Mouse (Mus musculus): ENCODE measurements around the gene Olfr1340.

The Olfr1340 gene

DNA sequence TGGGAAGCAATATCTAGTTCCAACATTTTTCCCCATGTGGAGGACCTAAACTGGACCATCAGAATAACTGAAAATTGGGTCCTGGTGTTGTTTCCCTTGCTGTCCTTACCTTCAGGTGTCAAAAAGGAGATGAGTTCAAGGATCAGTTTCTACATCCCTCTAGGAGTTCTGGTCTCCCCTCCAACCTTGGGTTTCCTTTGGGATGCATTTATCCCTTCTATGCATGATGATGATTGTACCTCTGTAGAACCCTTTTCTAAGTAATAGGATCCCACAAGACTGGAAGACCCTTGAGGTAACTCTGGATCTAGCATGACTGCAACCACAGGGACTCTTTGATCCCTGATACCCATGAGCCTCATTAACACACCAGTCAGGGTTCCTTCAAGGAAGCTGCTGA, at the start of gene Olfr1340:
Olfr1340 (plus strand) TSS at position 301 of the 400 bp plus-strand sequence.
- no peak for DNase-seq

DNA sequence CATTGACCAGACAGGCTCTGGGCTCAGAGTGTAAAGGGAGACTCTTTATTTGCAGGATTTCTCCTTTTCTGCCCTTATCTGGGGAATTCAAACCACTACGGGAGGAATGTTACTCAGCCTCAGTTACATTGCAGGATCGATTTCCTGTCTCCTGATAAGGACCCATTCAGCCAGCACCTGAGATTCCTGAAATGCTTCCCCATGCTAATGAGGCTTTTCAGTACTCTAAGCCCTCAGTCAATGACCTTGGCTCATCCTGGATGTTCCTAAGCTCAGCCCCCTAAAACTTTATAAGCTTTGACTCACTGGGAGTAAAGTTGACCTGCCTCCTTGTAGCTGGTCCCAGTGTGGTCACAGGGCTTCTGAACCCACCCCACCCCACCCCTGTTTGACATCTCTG, 32.9 kb upstream of the Olfr1340 start:
- DNase-seq = no peak

DNA sequence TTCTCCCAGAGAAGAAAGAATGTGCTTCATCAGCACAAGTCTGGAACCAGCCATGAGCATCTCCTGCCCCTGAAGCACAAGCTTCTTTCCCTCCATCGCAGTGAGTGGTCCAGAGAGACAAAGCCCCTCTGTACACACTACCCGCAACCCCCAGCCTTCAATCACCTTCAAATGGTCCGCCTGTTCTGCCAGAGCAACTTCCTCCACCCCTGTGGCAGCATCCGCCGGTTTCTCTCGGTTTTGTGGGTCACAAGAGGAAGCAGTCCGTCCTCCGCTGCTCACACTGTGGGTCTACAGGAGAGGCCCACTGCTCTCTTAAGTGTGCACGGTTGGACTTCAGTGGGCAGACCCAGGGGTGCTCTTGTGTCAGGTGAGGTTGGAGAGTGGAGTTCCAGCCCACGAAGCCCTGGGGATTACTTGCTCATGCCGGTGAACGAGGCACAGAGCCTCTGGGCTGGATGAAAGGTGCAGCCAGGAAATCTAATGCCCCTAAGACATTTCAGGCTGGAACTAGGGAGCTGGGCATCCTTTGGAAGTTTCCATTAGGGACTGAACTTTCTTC, 27.4 kb upstream of the Olfr1340 start, which contains the start of gene Olfr1342:
Olfr1342 (minus strand) TSS at position 345 of the 562 bp plus-strand sequence.
- peak; percentile 4 for DNase-seq

GRCm38 (mm10) chr4:118693812-118694211, 26.1 kb upstream of the Olfr1340 start:
- DNase-seq = no peak

DNA sequence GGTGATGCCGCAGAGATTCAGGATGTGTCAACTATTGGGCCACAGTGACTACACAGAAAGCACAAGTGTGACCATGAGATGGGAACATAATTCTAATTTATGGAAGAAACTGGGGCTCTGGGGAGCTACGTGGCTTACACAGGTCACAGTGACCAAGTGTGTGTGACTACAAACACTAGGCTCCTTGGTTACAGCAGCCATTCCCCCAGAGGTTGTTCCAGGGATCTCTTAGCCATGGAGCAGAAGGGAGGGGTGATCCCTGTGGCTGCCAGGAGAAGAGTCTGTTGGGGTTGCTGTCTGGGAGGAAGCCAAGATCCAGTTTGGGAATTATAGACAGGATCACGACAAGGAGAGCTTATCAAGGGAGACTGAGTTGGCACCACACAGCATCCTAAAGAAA, 16.7 kb upstream of the Olfr1340 start, which contains the start of gene Olfr1341:
Olfr1341 (plus strand) TSS at position 301 of the 400 bp plus-strand sequence.
- DNase-seq = no peak

- DNase-seq = no peak
Measured at GRCm38 (mm10) chr4:118708086-118708485, 11.9 kb upstream of the Olfr1340 start.

DNA sequence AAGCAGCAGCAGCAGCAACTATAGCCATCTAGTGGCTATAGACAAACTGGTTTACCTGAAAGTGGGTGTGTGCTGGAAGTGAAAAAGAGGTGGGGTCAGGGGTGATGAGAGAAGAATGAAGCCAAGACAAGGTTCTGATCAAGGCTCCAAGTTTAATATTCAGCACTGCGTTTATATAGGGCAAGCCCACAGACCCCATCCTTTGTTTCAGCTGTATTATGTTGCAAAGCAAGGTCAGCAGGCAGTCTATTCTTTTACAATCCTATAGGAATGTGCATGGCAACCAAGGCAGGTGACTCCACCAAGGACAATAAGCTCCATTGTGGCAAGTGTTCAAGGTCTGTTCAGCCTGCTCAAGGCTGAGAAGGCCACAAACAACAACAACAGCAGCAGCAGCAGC, 8.3 kb upstream of the Olfr1340 start:
- DNase-seq = no peak

- peak; percentile 61 for DNase-seq
Measured at GRCm38 (mm10) chr4:118721742-118722483, 2.0 kb downstream of the Olfr1340 start.

DNA sequence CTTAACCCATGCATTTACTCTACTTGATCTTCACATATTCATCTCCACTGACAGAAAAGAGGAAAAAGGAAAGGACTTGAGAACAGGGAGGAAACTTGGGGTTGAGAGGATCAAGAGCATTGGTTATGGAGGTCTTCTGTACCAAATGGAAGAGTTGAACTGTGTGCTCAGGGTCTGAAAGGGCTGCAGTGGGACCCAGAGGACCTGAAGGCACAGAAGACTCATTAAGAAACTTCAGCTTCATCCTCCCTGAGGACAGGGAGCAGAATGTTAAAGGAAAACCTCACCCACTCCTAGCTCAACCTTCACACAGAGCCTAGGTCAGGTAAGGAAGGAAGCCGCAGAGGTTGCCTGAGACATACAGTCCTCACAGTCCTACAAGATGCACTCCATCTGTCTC, 11.9 kb downstream of the Olfr1340 start, which contains the start of gene Olfr1339:
Olfr1339 (plus strand) TSS at position 301 of the 400 bp plus-strand sequence.
- DNase-seq = no peak

DNA sequence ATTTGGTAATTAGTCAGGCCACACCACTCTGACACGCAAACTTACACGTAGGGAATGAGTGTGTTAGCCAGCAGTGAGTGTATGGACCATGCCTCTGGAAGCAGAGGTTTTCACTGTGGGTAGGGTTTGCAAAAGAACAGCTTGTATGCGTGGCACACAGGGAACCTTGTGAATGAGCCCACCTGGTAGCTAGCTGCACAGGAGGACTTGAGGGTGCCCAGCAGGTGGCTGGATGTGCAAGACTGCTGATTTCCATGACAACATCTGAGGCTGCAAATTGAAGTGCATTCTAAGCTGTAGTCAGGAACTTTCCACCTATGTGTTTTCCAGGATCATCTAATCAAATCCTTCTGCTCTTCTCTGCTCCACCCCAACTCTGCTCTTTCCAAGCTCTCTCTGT, 19.6 kb downstream of the Olfr1340 start:
- no peak for DNase-seq

DNA sequence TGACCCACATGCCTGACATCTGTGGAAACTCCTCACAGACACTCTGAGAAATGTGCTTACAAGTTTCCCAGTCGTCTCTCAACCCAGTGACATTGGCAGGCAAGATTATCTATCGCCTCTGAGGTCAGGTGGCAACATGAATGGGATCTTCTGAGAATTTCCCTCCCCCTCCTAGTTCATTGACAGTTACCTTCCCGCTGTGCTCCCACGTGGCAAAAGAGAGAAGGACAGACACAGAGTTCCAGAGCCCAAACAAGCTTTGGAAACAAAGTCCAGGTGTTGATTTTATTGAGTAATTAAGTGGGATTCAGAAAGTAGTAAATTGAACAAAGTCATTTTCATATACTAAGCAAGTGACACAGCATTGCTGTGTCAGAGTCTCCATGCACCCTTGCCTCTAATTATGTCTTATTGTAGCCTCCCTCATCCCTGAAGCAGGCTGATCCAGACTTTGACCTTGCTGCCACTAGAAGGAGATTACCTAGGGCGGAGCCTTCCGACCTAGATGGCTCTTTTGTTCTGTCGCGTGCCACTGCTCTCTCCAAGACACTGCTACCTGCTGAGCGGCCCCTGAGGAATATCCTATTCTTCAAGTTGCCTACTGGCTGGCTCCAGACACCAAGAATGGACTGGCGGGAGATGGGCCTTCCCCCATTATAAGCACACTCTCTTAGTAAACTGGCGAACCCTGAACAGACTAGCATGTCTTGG, 21.2 kb downstream of the Olfr1340 start:
- no peak for DNase-seq

DNA sequence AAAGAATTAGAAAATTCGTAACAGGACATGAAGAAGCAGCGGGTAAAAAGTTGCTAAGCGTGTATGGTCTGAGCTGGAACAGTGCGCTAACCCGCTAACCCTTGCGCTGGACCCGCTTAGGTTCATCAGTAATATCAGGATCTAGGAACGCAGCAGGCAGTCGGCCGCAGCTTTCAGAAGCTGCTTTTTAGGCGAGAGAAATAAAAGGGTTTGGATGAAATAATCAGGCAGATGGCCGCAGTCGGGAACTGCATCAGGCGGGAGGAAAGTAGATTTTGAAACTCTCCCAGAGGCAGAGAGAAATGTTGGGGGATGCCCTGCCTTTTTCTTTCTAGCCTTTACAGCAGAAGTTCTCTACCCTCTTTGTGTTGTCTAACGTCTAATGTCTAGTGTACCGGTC, 21.9 kb downstream of the Olfr1340 start:
- DNase-seq = no peak

- no peak for DNase-seq
Measured at GRCm38 (mm10) chr4:118758637-118759036, 38.7 kb downstream of the Olfr1340 start, which contains the start of gene Olfr1338. Gene Olfr1338 (minus strand): TSS chr4:118758737.

Data from kidney, postnatal 10 days (tissue).